Mouse (Mus musculus): ENCODE data around the gene Atp8a1. TPM values are rescaled to one million over a fixed set of nuclear protein-coding genes. Genes with fewer than 3 reads are reported as not detected.
A peak's percentile ranks its signal among the peaks of the same experiment; 100 is the strongest.

Gene Atp8a1
- total and polyA plus RNA-seq, 3 experiments: 4.4 to 11.2 (median 5.5) TPM

DNA sequence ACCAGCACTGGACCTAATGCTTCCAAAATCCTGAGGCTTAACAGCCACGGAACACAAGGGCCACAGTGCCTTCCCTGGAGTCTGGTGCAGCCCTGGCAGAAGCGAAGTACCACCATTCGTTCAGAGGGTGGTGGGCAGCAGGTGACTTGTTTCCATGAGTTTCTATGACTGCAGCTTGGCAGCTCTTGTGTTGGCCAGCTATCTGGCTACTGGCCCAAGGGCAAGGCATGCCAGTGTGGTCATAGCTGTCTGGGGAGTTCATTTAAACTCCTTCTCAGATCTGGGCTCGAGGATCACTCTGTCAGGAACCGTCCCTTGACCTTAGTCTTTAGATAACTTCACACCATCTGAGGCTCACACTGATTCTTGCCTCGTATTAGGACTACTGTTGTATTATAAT lies 89.1 kb downstream of the Atp8a1 start:
- in situ Hi-C loops (cut with MboI; ENCODE audit: low pct_ligation_motif_present, low pct_unique_long_range_greater_than_20kb, low sequenced_read_pairs) (no loop called here), dilution Hi-C loops (cut with MboI; ENCODE audit: extremely low pct_ligation_motif_present, extremely low pct_unique_long_range_greater_than_20kb, low sequenced_read_pairs) (no loop called here)
- Histone ChIP-seq H3K4me2 (ENCODE audit: insufficient read depth, low read depth, poor library complexity, severe bottlenecking) (no peak overlapping the region), H3K27ac (ENCODE audit: insufficient read depth, low read depth) (no peak overlapping the region), H3K4me1 (ENCODE audit: control insufficient read depth in 1 of 2, insufficient read depth in 2 of 2) (peaks cover 0 to 7% of the 10 kb centered on the region in 2 experiments; a peak in 1 of 4 replicates), H3K4me3 (replicated peaks in 1 of 3; ENCODE audit: low read depth in 2 of 3, low read length in 2 of 3, poor library complexity in 1 of 3) (no peak overlapping the region), H3K9ac (ENCODE audit: insufficient read depth, low read depth) (no peak overlapping the region), H3K27me3 (replicated peaks) (no peaks in the 10 kb centered on the region), H3K36me3 (replicated peaks in 1 of 2; ENCODE audit: control insufficient read depth in 1 of 2, insufficient read depth in 1 of 2, low read length in 1 of 2) (peaks cover 11 to 28% of the 10 kb centered on the region in 2 experiments), H3K9me3 (replicated peaks; ENCODE audit: low read length) (no peaks in the 10 kb centered on the region), H3K79me2 (replicated peaks; ENCODE audit: control insufficient read depth, extremely low read depth, insufficient read depth, poor library complexity, severe bottlenecking) (no peaks in the 10 kb centered on the region)
- DNase-seq (ENCODE audit: extremely low read depth): no peak
- no peak for TF ChIP-seq NRF1 (IDR thresholded peaks at IDR 0.05; ENCODE audit: low read depth, low read length)
- no peak for TF ChIP-seq MAFK (IDR thresholded peaks at IDR 0.05; ENCODE audit: insufficient replicate concordance, low read length)
- TF ChIP-seq SMC3 (IDR thresholded peaks at IDR 0.05; ENCODE audit: low read depth, low read length): no peak
- TF ChIP-seq PAX5 (IDR thresholded peaks at IDR 0.05; ENCODE audit: low read length): no peak
- TF ChIP-seq RCOR1 (conservative IDR thresholded peaks at IDR 0.05; ENCODE audit: low read depth, low read length): no peak
- TF ChIP-seq ELF1 (IDR thresholded peaks at IDR 0.05; ENCODE audit: low read depth, low read length): no peak
- no peak for TF ChIP-seq USF2 (conservative IDR thresholded peaks at IDR 0.05; ENCODE audit: low read depth, low read length)
- no peak for TF ChIP-seq ETS1 (conservative IDR thresholded peaks at IDR 0.05; ENCODE audit: low read depth, low read length)
- TF ChIP-seq MAZ (IDR thresholded peaks at IDR 0.05; ENCODE audit: low read depth, low read length): no peak
- TF ChIP-seq HCFC1 (IDR thresholded peaks at IDR 0.05; ENCODE audit: low read depth, low read length): no peak
- no peak for TF ChIP-seq BHLHE40 (IDR thresholded peaks at IDR 0.05; ENCODE audit: low read depth, low read length)

DNA sequence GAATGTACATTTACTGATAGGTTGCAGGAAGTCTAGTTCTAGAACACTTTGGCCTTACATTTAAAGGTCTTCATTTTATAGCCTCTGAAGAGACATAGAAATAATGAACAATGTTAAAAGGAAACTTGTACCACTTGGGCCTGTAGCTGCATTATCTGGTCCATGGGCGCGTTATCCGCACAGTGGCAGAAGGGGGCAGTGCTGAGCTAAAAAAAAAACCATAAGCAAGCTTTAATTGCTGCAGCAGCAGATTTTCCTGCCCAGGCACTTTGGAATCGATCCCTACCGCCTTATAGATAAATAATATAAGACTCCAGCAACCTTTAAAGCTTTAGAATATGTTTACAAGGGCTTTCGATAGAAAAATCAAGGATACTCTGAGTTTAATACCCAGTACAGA lies 91.1 kb downstream of the Atp8a1 start:
- dilution Hi-C loops (cut with MboI; ENCODE audit: extremely low pct_ligation_motif_present, extremely low pct_unique_long_range_greater_than_20kb, low sequenced_read_pairs) (no loop called here), in situ Hi-C loops (cut with MboI; ENCODE audit: low pct_ligation_motif_present, low pct_unique_long_range_greater_than_20kb, low sequenced_read_pairs) (no loop called here)
- Histone ChIP-seq H3K27ac (ENCODE audit: insufficient read depth, low read depth) (no peak overlapping the region), H3K36me3 (replicated peaks in 1 of 2; ENCODE audit: control insufficient read depth in 1 of 2, insufficient read depth in 1 of 2, low read length in 1 of 2) (peaks cover 7 to 19% of the 10 kb centered on the region in 2 experiments), H3K9me3 (replicated peaks; ENCODE audit: low read length) (no peaks in the 10 kb centered on the region), H3K9ac (ENCODE audit: insufficient read depth, low read depth) (no peak overlapping the region), H3K27me3 (replicated peaks) (no peaks in the 10 kb centered on the region), H3K4me1 (ENCODE audit: control insufficient read depth in 1 of 2, insufficient read depth in 2 of 2) (peaks cover 0 to 7% of the 10 kb centered on the region in 2 experiments; a peak in 1 of 4 replicates), H3K79me2 (replicated peaks; ENCODE audit: control insufficient read depth, extremely low read depth, insufficient read depth, poor library complexity, severe bottlenecking) (no peaks in the 10 kb centered on the region), H3K4me3 (replicated peaks in 1 of 3; ENCODE audit: low read depth in 2 of 3, low read length in 2 of 3, poor library complexity in 1 of 3) (no peak overlapping the region), H3K4me2 (ENCODE audit: insufficient read depth, low read depth, poor library complexity, severe bottlenecking) (no peak overlapping the region)
- peak; percentile 52 for DNase-seq (ENCODE audit: extremely low read depth)
- TF ChIP-seq MAFK (IDR thresholded peaks at IDR 0.05; ENCODE audit: insufficient replicate concordance, low read length): peak; percentile 88
- TF ChIP-seq CTCF (conservative IDR thresholded peaks at IDR 0.05 in 1 of 2, IDR thresholded peaks at IDR 0.05 in 1 of 2; ENCODE audit: low read depth in 2 of 2, low read length in 2 of 2): peak; percentile 54 to 85
- no peak for TF ChIP-seq POLR2AphosphoS2 (IDR thresholded peaks at IDR 0.05; ENCODE audit: low read depth, low read length)
- peak; percentile 79 for TF ChIP-seq RAD21 (IDR thresholded peaks at IDR 0.05; ENCODE audit: low read depth, low read length)
- TF ChIP-seq ELF1 (IDR thresholded peaks at IDR 0.05; ENCODE audit: low read depth, low read length): no peak
- TF ChIP-seq ZC3H11A (IDR thresholded peaks at IDR 0.05; ENCODE audit: low read depth, low read length): peak; percentile 57; the same call in 1 of the 2 replicates
- no peak for TF ChIP-seq ETS1 (conservative IDR thresholded peaks at IDR 0.05; ENCODE audit: low read depth, low read length)
- peak; percentile 76 for TF ChIP-seq SMC3 (IDR thresholded peaks at IDR 0.05; ENCODE audit: low read depth, low read length)
- no peak for TF ChIP-seq JUN (IDR thresholded peaks at IDR 0.05; ENCODE audit: insufficient read depth, low read depth, low read length)

Data from CH12.LX (cell line).